Mouse (Mus musculus): ENCODE data around the gene Med22. TPM values are rescaled to one million over a fixed set of nuclear protein-coding genes. Genes with fewer than 3 reads are reported as not detected.
A peak's percentile ranks its signal among the peaks of the same experiment; 100 is the strongest.

The Med22 gene
- polyA plus RNA-seq, 1 experiment from 2014 or later = 177 TPM

DNA sequence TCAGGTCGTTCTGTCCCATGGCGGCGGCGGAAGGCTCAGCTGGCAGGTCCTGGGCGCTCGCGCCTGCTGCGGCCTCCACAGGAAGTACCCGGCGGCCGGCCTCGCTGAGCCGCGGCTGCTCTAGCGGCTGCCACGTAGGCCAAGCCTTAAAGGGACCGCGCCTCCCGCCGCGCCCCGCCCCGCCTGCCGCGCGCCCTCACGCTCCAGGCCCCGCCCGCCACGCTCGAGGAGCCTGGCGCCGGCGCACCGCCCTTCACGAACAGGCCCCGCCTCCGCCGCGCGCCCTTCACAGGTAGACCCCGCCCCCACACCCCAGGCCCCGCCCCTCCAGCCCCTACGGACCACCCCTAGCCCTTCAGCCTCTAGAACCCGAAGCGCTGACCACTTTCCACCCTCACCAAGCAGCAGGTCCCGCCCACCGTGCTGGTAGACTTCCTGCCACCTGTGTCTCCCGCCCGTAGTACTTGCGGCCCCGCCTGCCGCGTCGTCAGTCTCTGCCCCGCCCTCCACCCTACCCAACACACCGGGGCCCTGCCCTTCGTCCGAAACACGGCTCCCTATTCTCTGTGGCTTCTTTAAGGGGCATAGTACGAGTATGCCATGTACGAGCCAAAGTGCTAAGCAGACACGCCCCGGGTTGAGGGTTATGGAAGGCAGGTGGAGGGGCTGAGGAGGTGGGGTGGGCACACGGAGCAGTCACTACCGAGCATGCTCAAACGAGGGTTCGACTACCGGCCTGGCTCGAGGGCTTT, 23.0 kb upstream of the Med22 start, which contains the start of the genes Surf4 and Stkld1:
TSS of gene Surf4 (minus strand) at position 625 of the 752 bp plus-strand sequence.
TSS of gene Stkld1 (plus strand) at position 744 of the 752 bp plus-strand sequence.
- Histone ChIP-seq H3K9me3 (no peaks in the 10 kb centered on the region), H3K27me3 (no peaks in the 10 kb centered on the region), H3K36me3 (0 out of 2 replicates have a peak, but pooled peaks cover 6% of the 10 kb centered on the region), H3K4me2 (replicated peaks) (peak within 1 kb of the TSS; percentile 66), H3K4me3 (peak within 1 kb of the TSS; percentile 91), H3K9ac (replicated peaks) (peak within 1 kb of the TSS; percentile 97), H3K27ac (replicated peaks) (peak within 1 kb of the TSS; percentile 73), H3K4me1 (peaks cover 27% of the 10 kb centered on the region)
- WGBS = under 1% methylated on average over 64 of the region's 70 CpGs
- ATAC-seq (replicated peaks) = peak; percentile 95

DNA sequence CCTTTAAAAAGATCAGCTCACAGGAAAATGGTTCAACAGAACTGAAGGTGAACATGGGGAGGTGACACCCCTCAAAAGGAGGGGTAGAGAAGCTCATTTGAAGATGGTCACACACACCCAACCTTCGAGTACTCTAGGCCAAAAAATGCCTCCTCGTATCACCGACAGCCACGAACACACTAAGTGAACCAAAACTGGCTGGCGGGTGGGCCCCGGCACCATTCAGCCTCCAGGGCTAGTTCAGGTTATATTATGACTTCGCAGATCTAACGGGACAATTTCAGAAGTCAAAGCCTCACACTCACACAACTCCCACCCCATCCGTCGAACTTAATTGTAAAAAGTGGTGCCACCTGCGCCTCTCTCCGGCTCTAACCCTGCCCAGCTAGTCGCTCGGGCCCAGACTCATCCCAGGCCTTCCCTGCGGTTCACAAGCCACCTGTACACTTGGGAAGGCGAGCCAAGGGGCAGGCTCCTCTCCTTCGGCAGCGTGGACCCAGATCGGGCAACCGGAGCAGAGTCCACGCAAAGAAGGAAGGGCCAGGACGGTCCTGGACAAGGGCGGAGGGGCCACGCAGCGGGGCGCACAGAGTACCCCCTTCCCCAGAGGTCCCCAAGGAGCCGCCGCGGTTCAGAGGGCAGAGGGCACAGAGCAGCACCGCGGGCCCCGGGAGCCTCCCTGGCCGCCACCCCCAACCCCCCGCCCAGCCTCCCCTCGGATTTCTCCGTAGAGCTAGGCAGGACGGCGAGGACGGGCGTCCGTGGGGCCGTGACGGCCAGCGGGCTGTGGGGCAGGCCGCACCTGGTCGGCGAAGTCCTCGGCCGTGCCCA, 22.2 kb upstream of the Med22 start:
- Histone ChIP-seq H3K4me1 (peaks cover 27% of the 10 kb centered on the region), H3K36me3 (0 out of 2 replicates have a peak, but pooled peaks cover 6% of the 10 kb centered on the region), H3K27ac (replicated peaks) (peak overlapping the region; percentile 73), H3K4me2 (replicated peaks) (peak overlapping the region; percentile 66), H3K9ac (replicated peaks) (peak overlapping the region; percentile 97), H3K4me3 (peak overlapping the region; percentile 91), H3K27me3 (no peaks in the 10 kb centered on the region), H3K9me3 (no peaks in the 10 kb centered on the region)
- peak; percentile 54 for ATAC-seq (replicated peaks)
- under 1% methylated on average over 46 of the region's 49 CpGs for WGBS

GRCm38 (mm10) chr2:26930390-26930789, 19.9 kb upstream of the Med22 start:
- Histone ChIP-seq H3K4me2 (replicated peaks) (no peak overlapping the region), H3K4me3 (no peak overlapping the region), H3K36me3 (peaks cover 19% of the 10 kb centered on the region), H3K9me3 (no peaks in the 10 kb centered on the region), H3K27ac (replicated peaks) (no peak overlapping the region), H3K27me3 (no peaks in the 10 kb centered on the region), H3K9ac (replicated peaks) (no peak overlapping the region), H3K4me1 (peaks cover 27% of the 10 kb centered on the region)
- 33% methylated on average over 1 of the region's 1 CpGs for WGBS
- ATAC-seq (replicated peaks) = no peak

GRCm38 (mm10) chr2:26927745-26928476, 17.4 kb upstream of the Med22 start:
- peaks cover 27% of the 10 kb centered on the region for H3K4me1 ChIP-seq
- no peaks in the 10 kb centered on the region for H3K27me3 ChIP-seq
- H3K36me3 ChIP-seq = peaks cover 43% of the 10 kb centered on the region
- no peak overlapping the region for H3K4me3 ChIP-seq
- 93% methylated on average over 6 of the region's 6 CpGs for WGBS
- no peak overlapping the region for H3K9ac ChIP-seq (replicated peaks)
- no peak overlapping the region for H3K4me2 ChIP-seq (replicated peaks)
- H3K27ac ChIP-seq (replicated peaks) = no peak overlapping the region
- H3K9me3 ChIP-seq = no peaks in the 10 kb centered on the region
- ATAC-seq (replicated peaks) = no peak

- H3K9me3 ChIP-seq = no peaks in the 10 kb centered on the region
- peaks cover 84% of the 10 kb centered on the region for H3K36me3 ChIP-seq
- H3K4me3 ChIP-seq = no peak overlapping the region
- no peak overlapping the region for H3K9ac ChIP-seq (replicated peaks)
- no peak for ATAC-seq (replicated peaks)
- 84% methylated on average over 9 of the region's 9 CpGs for WGBS
- H3K27ac ChIP-seq (replicated peaks) = no peak overlapping the region
- no peak overlapping the region for H3K4me2 ChIP-seq (replicated peaks)
- H3K27me3 ChIP-seq = no peaks in the 10 kb centered on the region
- peaks cover 16% of the 10 kb centered on the region for H3K4me1 ChIP-seq
These were observed 11.3 kb upstream of the Med22 start for GRCm38 (mm10) chr2:26921784-26922183.

DNA sequence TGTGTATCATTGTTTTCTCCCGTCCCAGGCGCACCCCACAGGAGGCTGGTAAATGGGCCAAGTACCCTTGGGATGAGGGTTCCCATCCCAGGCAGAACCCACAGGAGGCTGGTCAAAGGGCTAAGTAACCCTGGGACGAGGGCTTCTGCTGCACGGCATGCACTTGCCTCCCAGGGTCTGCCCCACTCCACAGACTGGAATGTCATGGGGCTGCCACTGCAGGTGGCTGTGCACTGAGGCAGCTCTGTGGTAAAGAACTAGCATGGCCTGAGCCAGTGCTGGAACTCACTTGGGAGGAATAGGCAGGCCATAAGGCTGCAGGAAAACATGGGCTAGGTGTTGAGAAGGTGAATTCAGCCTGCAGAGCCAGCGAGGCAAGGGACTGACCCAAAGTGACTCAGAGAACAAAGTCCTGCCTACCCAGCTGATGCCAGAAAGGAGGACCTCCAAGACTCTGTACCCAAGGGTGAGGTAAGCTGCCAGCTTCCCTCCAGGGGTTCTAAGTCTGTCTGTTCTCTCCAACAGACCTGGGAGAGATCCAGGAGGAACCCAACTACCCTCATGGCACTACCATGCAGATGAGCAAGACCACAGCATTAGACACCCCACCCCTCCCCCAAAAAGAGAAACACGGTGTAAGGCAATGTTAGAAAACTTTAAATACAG, 9.8 kb upstream of the Med22 start:
- no peaks in the 10 kb centered on the region for H3K9me3 ChIP-seq
- peaks cover 25% of the 10 kb centered on the region for H3K4me1 ChIP-seq
- no peak for ATAC-seq (replicated peaks)
- H3K36me3 ChIP-seq = peaks cover 72% of the 10 kb centered on the region
- no peak overlapping the region for H3K4me2 ChIP-seq (replicated peaks)
- H3K9ac ChIP-seq (replicated peaks) = no peak overlapping the region
- 92% methylated on average over 6 of the region's 6 CpGs for WGBS
- no peak overlapping the region for H3K27ac ChIP-seq (replicated peaks)
- H3K4me3 ChIP-seq = no peak overlapping the region
- no peaks in the 10 kb centered on the region for H3K27me3 ChIP-seq

DNA sequence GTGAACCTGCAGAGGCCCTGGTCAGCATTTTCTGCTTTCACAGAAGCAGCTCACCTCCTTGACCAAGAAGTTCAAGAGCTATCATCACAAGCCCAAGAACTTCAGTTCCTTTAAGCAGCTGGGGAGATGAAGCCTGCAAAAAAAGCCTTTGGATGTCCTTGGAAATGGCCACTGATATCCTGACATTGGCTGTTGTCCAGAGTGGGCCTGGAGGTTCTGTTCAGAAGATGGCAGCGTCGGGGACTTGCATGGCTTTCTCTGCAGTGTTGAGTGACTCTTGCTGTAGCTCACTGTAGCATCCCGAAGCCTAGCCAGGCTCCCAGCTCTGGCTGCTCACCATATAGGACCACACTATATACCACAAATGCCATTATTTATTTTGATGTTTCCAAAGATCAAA, 9.2 kb upstream of the Med22 start:
- ATAC-seq (replicated peaks) = no peak
- Histone ChIP-seq H3K9me3 (no peaks in the 10 kb centered on the region), H3K4me1 (peaks cover 32% of the 10 kb centered on the region), H3K27me3 (no peaks in the 10 kb centered on the region), H3K27ac (replicated peaks) (no peak overlapping the region), H3K36me3 (peaks cover 67% of the 10 kb centered on the region), H3K4me3 (no peak overlapping the region), H3K4me2 (replicated peaks) (no peak overlapping the region), H3K9ac (replicated peaks) (no peak overlapping the region)
- WGBS = 91% methylated on average over 3 of the region's 3 CpGs

DNA sequence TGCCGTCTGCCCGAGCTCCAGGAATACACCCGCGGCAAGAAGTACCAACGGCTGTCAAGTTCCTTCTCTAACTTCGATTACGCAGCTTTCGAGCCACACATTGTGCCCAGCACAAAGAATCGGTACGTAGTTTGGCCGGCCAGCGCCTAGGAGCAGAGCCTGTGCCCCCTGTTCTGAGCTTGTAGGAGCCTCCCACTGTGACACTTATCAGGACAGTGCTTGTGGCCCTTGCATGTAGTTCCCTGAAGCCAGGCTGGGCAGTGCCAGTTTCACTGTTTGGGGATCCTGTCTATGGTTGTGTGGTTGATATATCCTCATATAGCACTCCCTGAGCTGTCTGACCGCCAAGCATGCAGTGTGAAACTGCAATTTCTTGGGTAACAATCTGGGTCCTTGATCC, 6.3 kb upstream of the Med22 start:
- H3K9ac ChIP-seq (replicated peaks) = peak overlapping the region; percentile 77
- 3% methylated on average over 13 of the region's 13 CpGs for WGBS
- no peaks in the 10 kb centered on the region for H3K9me3 ChIP-seq
- no peaks in the 10 kb centered on the region for H3K27me3 ChIP-seq
- ATAC-seq (replicated peaks) = peak; percentile 3; the same call in 1 of the 2 replicates
- H3K36me3 ChIP-seq = peaks cover 65% of the 10 kb centered on the region
- H3K4me2 ChIP-seq (replicated peaks) = peak overlapping the region; percentile 96
- H3K4me1 ChIP-seq = peaks cover 46% of the 10 kb centered on the region
- H3K4me3 ChIP-seq = peak overlapping the region; percentile 71
- H3K27ac ChIP-seq (replicated peaks) = peak overlapping the region; percentile 75

DNA sequence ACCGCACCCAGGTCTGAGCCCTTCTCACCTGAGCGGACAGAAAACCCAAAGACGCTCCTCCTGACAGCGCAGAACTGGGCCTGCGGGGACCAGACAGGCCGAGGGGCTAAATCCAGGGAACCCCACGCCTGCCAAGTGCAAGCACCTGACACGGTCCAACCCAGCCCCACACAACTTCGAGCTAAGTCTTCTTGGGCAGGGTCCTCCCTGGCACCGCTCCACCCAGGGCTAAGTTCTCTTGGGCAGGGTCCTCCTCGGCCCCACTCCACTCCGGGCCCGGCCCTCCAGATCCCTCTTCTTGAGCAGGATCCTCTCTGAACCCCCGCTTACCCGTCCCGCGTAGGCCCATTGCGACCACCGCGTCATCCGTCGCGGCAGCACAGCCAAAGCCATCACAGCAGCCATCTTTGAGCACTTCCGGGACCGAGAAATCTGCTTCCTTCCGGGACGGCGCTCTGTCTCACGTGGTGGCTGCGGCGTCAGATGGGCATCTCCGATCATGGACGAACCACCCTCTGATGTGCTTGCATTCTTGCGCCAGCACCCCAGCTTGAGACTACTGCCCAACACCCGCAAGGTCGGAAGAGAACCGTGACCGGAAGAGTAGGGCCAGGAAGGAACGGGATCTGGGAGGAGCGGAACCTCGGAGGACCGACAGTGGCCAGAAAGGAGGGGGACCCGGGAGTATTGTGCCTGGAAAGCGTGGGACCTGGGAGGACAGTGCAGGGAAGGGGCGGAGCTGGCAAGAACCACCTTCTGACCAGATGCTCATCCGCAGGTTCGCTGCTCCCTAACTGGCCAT, 5.7 kb upstream of the Med22 start, which contains the start of the genes Surf2 and Surf1:
TSS of gene Surf2 (plus strand) at position 441 of the 802 bp plus-strand sequence.
TSS of gene Surf1 (minus strand) at position 604 of the 802 bp plus-strand sequence.
- peaks cover 60% of the 10 kb centered on the region for H3K36me3 ChIP-seq
- H3K27me3 ChIP-seq = no peaks in the 10 kb centered on the region
- peak within 1 kb of the TSS; percentile 75 for H3K27ac ChIP-seq (replicated peaks)
- peak; percentile 77 for ATAC-seq (replicated peaks)
- H3K9me3 ChIP-seq = no peaks in the 10 kb centered on the region
- peak within 1 kb of the TSS; percentile 71 for H3K4me3 ChIP-seq
- peak within 1 kb of the TSS; percentile 77 for H3K9ac ChIP-seq (replicated peaks)
- peaks cover 50% of the 10 kb centered on the region for H3K4me1 ChIP-seq
- H3K4me2 ChIP-seq (replicated peaks) = peak within 1 kb of the TSS; percentile 96
- 2% methylated on average over 47 of the region's 47 CpGs for WGBS

- no peak for ATAC-seq (replicated peaks)
- peaks cover 43% of the 10 kb centered on the region for H3K36me3 ChIP-seq
- 61% methylated on average over 8 of the region's 8 CpGs for WGBS
- 0 out of 2 replicates have a peak overlapping the region, but pooled peaks have one; percentile 96 for H3K4me2 ChIP-seq (replicated peaks)
- no peaks in the 10 kb centered on the region for H3K27me3 ChIP-seq
- no peak overlapping the region for H3K27ac ChIP-seq (replicated peaks)
- H3K4me1 ChIP-seq = peaks cover 55% of the 10 kb centered on the region
- no peak overlapping the region for H3K9ac ChIP-seq (replicated peaks)
- no peak overlapping the region for H3K4me3 ChIP-seq
- H3K9me3 ChIP-seq = no peaks in the 10 kb centered on the region
These were observed 3.9 kb upstream of the Med22 start for GRCm38 (mm10) chr2:26914148-26914941.

All from forebrain, embryonic 15.5 days (tissue).